Mouse (Mus musculus): ENCODE measurements around the gene Rasl12.

Gene Rasl12

DNA sequence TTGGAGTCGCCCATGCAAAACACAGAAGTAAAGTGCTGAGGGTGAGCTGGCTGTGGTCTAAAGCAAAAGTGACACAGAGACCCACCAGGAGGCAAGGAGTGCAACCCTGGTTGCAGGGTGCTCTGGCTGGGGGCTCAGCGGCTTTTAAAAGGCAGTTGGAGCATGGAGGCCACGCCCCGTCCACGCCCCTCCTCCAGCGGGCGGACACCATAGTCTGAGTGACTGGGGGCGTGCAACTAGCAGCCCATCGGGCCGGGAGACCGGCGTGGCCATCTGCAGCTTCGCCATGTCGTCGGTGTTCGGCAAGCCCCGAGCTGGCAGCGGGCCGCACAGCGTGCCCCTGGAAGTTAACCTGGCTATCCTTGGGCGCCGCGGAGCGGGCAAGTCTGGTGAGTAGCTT lies at the start of gene Rasl12:
Gene Rasl12, plus strand, starts transcription at position 228 of the 400 bp plus-strand sequence.
- no peaks in the 10 kb centered on the region for H3K36me3 ChIP-seq (ENCODE audit: control insufficient read depth, insufficient read depth, low read length, poor library complexity, severe bottlenecking)
- DNase-seq (ENCODE audit: low read depth, low spot score): peak; percentile 50
- H3K27me3 ChIP-seq (ENCODE audit: control insufficient read depth, insufficient read depth, low read length, poor library complexity, severe bottlenecking): no peaks in the 10 kb centered on the region

DNA sequence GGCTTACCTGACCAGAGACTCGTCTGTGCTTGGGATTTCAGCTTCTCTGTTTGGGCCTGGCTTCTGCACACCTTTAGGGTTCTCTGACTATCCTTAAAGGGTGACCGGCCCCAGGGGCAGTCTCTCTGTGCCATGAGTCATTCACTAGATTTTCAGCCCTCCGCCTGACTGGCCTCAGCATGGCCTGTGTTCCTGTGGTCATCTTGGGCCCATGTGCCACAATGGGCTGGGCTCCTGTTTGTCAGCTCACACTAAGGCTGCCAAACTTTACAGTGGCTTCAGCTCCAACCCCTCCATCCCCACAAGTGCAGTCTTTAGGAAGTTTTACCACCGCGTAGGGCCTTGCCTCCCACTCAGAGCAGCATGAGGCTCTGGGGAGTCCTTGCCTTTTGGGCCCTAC lies 45.1 kb upstream of the Rasl12 start:
- Histone ChIP-seq H3K36me3 (ENCODE audit: control insufficient read depth, insufficient read depth, low read length, poor library complexity, severe bottlenecking) (peaks cover 6% of the 10 kb centered on the region; the same call in 1 of the 2 replicates), H3K27me3 (ENCODE audit: control insufficient read depth, insufficient read depth, low read length, poor library complexity, severe bottlenecking) (no peaks in the 10 kb centered on the region)
- no peak for DNase-seq (ENCODE audit: low read depth, low spot score)

- Histone ChIP-seq H3K27me3 (ENCODE audit: control insufficient read depth, insufficient read depth, low read length, poor library complexity, severe bottlenecking) (no peaks in the 10 kb centered on the region), H3K36me3 (ENCODE audit: control insufficient read depth, insufficient read depth, low read length, poor library complexity, severe bottlenecking) (peaks cover 10% of the 10 kb centered on the region)
- DNase-seq (ENCODE audit: low read depth, low spot score): no peak
Observed at GRCm38 (mm10) chr9:65356561-65356960, 41.7 kb upstream of the Rasl12 start.

DNA sequence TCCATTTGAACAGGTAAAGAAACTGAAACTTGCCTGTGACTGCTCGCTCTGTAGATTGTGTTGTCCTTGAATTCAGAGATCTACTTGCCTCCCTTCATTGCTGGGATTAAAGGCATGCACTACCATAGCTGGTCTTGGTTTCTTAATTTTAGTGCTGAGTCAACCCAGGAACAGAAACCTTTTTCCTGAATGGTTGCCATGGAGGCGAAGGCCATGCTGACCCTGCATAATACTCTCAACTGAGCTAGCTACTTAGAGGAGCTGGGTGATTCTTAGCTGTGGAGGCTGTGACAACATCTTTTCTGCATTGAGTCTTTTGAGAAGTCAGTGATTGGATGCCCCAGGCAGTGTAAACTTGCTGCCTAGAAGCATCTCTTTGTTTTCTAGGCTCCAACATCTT lies 41.3 kb upstream of the Rasl12 start:
- DNase-seq (ENCODE audit: low read depth, low spot score): no peak
- peaks cover 10% of the 10 kb centered on the region for H3K36me3 ChIP-seq (ENCODE audit: control insufficient read depth, insufficient read depth, low read length, poor library complexity, severe bottlenecking)

DNA sequence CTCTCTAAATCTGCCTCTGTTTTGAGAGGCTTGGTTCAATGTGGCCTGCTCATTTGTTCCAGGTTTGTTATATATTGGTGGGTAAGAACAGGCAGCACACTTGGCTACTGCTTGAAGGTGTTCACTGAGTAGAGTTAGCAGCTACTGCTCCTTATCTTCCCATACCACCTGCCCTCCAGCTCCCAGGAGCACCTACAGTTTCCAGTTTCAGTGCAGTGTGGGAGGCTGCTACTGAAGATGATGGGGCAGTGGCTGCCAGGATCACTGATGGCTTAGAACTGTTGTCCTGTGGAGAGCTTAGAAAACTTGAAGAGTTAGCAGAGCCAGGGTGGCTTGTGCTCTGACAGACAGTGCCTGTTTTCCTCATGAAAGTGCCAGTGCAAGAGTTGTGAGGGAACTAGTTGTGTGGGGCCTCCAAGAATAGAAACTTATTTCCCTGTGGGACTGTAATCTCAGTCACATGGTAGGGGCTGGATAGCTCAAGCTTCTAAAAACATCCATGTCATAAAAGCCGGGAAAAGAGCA lies 39.3 kb upstream of the Rasl12 start:
- no peak for DNase-seq (ENCODE audit: low read depth, low spot score)
- Histone ChIP-seq H3K27me3 (ENCODE audit: control insufficient read depth, insufficient read depth, low read length, poor library complexity, severe bottlenecking) (no peaks in the 10 kb centered on the region), H3K36me3 (ENCODE audit: control insufficient read depth, insufficient read depth, low read length, poor library complexity, severe bottlenecking) (peaks cover 10% of the 10 kb centered on the region)

More for the DNA sequence above, 41.3 kb upstream of the Rasl12 start:
- H3K27me3 ChIP-seq (ENCODE audit: control insufficient read depth, insufficient read depth, low read length, poor library complexity, severe bottlenecking): no peaks in the 10 kb centered on the region

DNA sequence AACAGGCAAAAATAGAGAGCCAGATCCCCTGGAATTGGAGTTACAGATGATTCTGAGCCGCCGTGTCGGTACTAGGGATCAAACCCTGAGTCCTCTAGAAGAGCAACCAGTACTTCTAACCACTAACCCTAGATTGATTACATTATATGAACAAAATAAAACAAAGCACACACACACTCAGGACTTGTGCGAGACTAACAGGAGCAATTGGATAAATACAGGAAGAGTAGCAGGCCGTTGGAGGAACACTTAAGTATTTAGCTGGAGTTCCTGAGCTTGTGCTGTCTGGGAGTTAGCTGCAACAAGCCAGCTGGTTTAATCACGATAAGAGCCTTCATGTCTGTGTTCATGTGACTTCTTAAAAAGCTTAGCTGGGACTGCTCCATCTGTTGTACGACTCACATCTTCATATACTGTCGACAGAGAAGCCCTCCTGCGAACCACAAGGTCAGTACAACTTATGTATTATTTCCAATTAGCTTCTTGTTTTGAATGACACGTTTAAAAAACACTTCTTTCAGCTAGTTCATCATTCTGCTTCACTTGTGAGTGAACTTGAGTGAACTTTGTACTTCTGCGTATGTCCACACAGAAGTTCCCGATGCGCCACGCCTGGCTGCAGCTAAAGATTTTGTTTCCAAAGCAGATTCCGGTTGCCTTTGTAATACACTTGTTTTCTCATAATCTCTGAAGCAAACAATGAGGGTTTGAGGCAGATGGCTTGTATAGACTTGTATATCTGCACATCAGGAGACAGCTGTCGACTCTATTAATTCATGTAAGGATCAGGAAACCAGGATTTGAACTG lies 37.5 kb upstream of the Rasl12 start, which contains the start of gene Ubap1l:
Gene Ubap1l, plus strand, starts transcription at position 401 of the 808 bp plus-strand sequence.
- no peak for DNase-seq (ENCODE audit: low read depth, low spot score)
- H3K27me3 ChIP-seq (ENCODE audit: control insufficient read depth, insufficient read depth, low read length, poor library complexity, severe bottlenecking): no peaks in the 10 kb centered on the region
- H3K36me3 ChIP-seq (ENCODE audit: control insufficient read depth, insufficient read depth, low read length, poor library complexity, severe bottlenecking): peaks cover 6% of the 10 kb centered on the region

DNA sequence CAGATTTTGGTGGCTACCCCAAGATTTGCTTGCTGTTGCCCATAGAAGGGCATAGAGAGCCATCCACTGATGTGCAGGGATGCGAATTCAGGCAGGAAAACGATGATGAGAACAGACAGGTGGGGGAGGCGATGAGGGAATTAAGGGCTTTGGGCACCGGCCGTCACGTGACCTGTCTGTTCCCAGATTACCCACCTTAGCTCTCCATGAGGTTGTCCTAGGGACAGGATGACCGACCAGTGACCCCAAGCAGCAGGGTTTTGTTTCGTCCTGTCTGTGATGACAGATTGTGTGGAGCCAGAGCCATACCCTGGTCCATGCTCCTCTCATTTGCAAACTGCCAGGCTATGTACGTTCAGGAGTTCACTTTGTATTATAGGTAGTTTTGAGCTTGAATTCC lies 34.6 kb upstream of the Rasl12 start:
- no peak for DNase-seq (ENCODE audit: low read depth, low spot score)
- no peaks in the 10 kb centered on the region for H3K27me3 ChIP-seq (ENCODE audit: control insufficient read depth, insufficient read depth, low read length, poor library complexity, severe bottlenecking)
- peaks cover 4% of the 10 kb centered on the region for H3K36me3 ChIP-seq (ENCODE audit: control insufficient read depth, insufficient read depth, low read length, poor library complexity, severe bottlenecking)

DNA sequence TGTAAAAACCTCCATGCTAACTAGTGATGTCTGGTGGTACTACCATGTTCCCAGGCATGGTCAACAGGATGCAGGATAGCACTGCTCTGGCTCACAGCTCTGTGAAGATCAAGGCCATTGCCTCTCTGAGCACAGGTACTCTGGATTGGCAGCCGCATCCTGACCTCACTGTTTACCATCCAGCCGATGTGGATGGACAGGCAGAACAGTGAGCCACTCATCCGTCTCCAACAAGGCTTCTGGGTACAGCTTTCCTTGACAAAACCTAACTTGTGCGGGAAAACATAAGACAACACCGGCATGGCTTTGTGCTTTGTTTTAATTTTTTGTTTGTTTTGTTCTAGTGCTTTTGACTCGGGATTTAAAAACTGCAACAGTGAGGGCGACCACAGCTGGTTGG lies 32.6 kb upstream of the Rasl12 start:
- Histone ChIP-seq H3K27me3 (ENCODE audit: control insufficient read depth, insufficient read depth, low read length, poor library complexity, severe bottlenecking) (no peaks in the 10 kb centered on the region), H3K36me3 (ENCODE audit: control insufficient read depth, insufficient read depth, low read length, poor library complexity, severe bottlenecking) (peaks cover 1% of the 10 kb centered on the region; the same call in 1 of the 2 replicates)
- no peak for DNase-seq (ENCODE audit: low read depth, low spot score)

- Histone ChIP-seq H3K27me3 (ENCODE audit: control insufficient read depth, insufficient read depth, low read length, poor library complexity, severe bottlenecking) (no peaks in the 10 kb centered on the region), H3K36me3 (ENCODE audit: control insufficient read depth, insufficient read depth, low read length, poor library complexity, severe bottlenecking) (no peaks in the 10 kb centered on the region)
- no peak for DNase-seq (ENCODE audit: low read depth, low spot score)
Observed at GRCm38 (mm10) chr9:65371756-65372155, 26.6 kb upstream of the Rasl12 start.

GRCm38 (mm10) chr9:65372449-65372848 lies 25.9 kb upstream of the Rasl12 start:
- peak; percentile 23 for DNase-seq (ENCODE audit: low read depth, low spot score)
- no peaks in the 10 kb centered on the region for H3K36me3 ChIP-seq (ENCODE audit: control insufficient read depth, insufficient read depth, low read length, poor library complexity, severe bottlenecking)
- H3K27me3 ChIP-seq (ENCODE audit: control insufficient read depth, insufficient read depth, low read length, poor library complexity, severe bottlenecking): no peaks in the 10 kb centered on the region

GRCm38 (mm10) chr9:65374468-65375162 lies 23.7 kb upstream of the Rasl12 start:
- Histone ChIP-seq H3K36me3 (ENCODE audit: control insufficient read depth, insufficient read depth, low read length, poor library complexity, severe bottlenecking) (no peaks in the 10 kb centered on the region), H3K27me3 (ENCODE audit: control insufficient read depth, insufficient read depth, low read length, poor library complexity, severe bottlenecking) (no peaks in the 10 kb centered on the region)
- DNase-seq (ENCODE audit: low read depth, low spot score): no peak

DNA sequence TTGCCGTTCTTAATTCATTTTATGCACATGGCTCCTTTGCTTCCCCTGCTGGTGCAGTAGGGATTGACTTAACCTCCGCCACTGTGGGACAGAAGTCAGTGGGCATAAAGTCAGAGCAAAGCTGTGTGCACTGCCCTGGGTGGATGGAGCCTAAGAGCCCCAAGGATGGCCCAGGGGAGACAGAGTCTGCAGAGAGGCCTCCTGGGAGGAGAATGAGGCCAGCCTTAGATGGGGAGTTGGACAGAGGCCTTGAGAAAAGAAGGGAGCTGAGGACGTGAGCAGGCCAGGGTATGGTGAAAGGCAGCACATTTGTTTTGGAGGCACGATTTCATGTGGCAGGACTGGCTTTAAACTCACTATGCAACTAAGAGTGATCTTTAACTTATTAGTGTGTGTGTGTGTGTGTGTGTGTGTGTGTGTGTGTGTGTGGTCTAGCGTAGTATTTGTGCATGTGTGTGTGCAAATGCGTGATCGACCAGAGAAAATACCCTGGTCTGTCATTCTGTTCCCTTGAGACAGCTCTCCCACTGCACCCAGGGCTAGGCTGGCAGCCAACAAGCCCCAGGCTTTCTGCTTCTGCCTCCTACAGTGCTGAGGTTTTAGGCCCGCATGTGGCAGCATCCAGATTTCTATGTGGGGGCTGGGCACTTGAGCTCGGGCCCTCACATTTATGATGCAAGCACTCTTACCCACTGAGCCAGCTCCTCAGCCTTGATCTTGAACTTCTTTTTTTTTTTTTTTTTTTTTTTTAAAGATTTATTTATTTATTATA lies 23.0 kb upstream of the Rasl12 start:
- H3K27me3 ChIP-seq (ENCODE audit: control insufficient read depth, insufficient read depth, low read length, poor library complexity, severe bottlenecking): no peaks in the 10 kb centered on the region
- H3K36me3 ChIP-seq (ENCODE audit: control insufficient read depth, insufficient read depth, low read length, poor library complexity, severe bottlenecking): no peaks in the 10 kb centered on the region
- no peak for DNase-seq (ENCODE audit: low read depth, low spot score)

- DNase-seq (ENCODE audit: low read depth, low spot score): no peak
- no peaks in the 10 kb centered on the region for H3K27me3 ChIP-seq (ENCODE audit: control insufficient read depth, insufficient read depth, low read length, poor library complexity, severe bottlenecking)
- no peaks in the 10 kb centered on the region for H3K36me3 ChIP-seq (ENCODE audit: control insufficient read depth, insufficient read depth, low read length, poor library complexity, severe bottlenecking)
Observed at GRCm38 (mm10) chr9:65381017-65381590, 17.2 kb upstream of the Rasl12 start.

- Histone ChIP-seq H3K27me3 (ENCODE audit: control insufficient read depth, insufficient read depth, low read length, poor library complexity, severe bottlenecking) (no peaks in the 10 kb centered on the region), H3K36me3 (ENCODE audit: control insufficient read depth, insufficient read depth, low read length, poor library complexity, severe bottlenecking) (no peaks in the 10 kb centered on the region)
- no peak for DNase-seq (ENCODE audit: low read depth, low spot score)
Observed at GRCm38 (mm10) chr9:65382031-65382750, 16.1 kb upstream of the Rasl12 start.
